Mouse (Mus musculus): ENCODE results near the gene Fam3c. TPM values are rescaled to one million over a fixed set of nuclear protein-coding genes. Genes with fewer than 3 reads are reported as not detected.
A peak's percentile ranks its signal among the peaks of the same experiment; 100 is the strongest.

The Fam3c gene
- polyA plus RNA-seq, 1 experiment: 3.9 TPM

DNA sequence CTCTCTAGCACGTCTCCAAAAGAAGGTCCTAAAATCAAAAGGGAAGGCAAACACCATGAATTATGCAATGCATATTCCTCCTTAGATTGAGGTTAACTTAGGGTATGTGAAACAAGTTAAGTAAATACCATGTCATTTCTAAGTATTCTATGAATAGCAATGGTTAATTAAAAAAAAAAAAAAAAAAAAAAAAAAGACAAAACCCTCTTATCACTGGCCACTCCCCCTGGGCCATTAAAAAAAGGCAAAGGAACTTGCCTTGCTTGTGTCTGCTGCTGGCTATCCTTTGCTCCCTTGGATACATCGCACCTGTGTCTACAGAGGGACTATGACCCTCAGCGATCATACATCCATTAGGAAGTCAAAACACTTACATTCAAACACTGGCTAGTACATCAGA lies 12.8 kb downstream of the Fam3c start:
- H3K27ac ChIP-seq (ENCODE audit: control insufficient read depth, insufficient read depth, low read length): no peak overlapping the region
- no peak for TF ChIP-seq CTCF (IDR thresholded peaks at IDR 0.05; ENCODE audit: borderline replicate concordance, control insufficient read depth, extremely low read depth, insufficient read depth, low read length, poor library complexity)
- WGBS: 97% methylated on average over 3 of the region's 3 CpGs
- no peaks in the 10 kb centered on the region for H3K36me3 ChIP-seq (ENCODE audit: control insufficient read depth, insufficient read depth, low read length)
- H3K4me3 ChIP-seq (ENCODE audit: control insufficient read depth, insufficient read depth, low read length): no peak overlapping the region
- no peak for DNase-seq
- no peaks in the 10 kb centered on the region for H3K27me3 ChIP-seq (ENCODE audit: control insufficient read depth, insufficient read depth, low read length)
- peaks cover 9% of the 10 kb centered on the region for H3K4me1 ChIP-seq (replicated peaks; ENCODE audit: control insufficient read depth, insufficient read depth, low read length)

DNA sequence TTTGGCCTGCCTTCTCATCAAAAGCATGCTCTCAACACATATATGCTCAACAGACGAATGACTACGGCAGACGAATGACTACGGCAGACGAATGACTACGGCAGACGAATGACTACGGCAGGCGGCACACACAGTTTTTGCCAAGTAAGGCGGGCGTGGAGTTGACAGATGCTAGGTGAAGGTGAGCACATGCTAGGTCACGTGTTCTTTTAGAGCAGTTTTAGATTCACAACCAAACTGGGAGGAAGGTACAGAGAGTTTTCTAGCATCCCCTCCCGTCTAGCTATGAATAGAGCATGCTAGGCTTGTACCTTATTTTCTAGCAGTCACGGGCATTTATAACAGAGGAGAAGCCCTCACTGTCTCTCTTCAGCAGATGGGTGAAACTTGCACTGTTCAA lies 15.3 kb downstream of the Fam3c start:
- Histone ChIP-seq H3K27ac (ENCODE audit: control insufficient read depth, insufficient read depth, low read length) (no peak overlapping the region), H3K4me1 (replicated peaks; ENCODE audit: control insufficient read depth, insufficient read depth, low read length) (no peaks in the 10 kb centered on the region; the same call in 1 of the 2 replicates), H3K4me3 (ENCODE audit: control insufficient read depth, insufficient read depth, low read length) (no peak overlapping the region), H3K27me3 (ENCODE audit: control insufficient read depth, insufficient read depth, low read length) (no peaks in the 10 kb centered on the region), H3K36me3 (ENCODE audit: control insufficient read depth, insufficient read depth, low read length) (0 out of 2 replicates have a peak, but pooled peaks cover 3% of the 10 kb centered on the region)
- 98% methylated on average over 14 of the region's 14 CpGs for WGBS
- DNase-seq: no peak
- no peak for TF ChIP-seq POLR2A (IDR thresholded peaks at IDR 0.05; ENCODE audit: control insufficient read depth, extremely low read depth, insufficient read depth, low read length, poor library complexity)
- TF ChIP-seq CTCF (IDR thresholded peaks at IDR 0.05; ENCODE audit: borderline replicate concordance, control insufficient read depth, extremely low read depth, insufficient read depth, low read length, poor library complexity): no peak

DNA sequence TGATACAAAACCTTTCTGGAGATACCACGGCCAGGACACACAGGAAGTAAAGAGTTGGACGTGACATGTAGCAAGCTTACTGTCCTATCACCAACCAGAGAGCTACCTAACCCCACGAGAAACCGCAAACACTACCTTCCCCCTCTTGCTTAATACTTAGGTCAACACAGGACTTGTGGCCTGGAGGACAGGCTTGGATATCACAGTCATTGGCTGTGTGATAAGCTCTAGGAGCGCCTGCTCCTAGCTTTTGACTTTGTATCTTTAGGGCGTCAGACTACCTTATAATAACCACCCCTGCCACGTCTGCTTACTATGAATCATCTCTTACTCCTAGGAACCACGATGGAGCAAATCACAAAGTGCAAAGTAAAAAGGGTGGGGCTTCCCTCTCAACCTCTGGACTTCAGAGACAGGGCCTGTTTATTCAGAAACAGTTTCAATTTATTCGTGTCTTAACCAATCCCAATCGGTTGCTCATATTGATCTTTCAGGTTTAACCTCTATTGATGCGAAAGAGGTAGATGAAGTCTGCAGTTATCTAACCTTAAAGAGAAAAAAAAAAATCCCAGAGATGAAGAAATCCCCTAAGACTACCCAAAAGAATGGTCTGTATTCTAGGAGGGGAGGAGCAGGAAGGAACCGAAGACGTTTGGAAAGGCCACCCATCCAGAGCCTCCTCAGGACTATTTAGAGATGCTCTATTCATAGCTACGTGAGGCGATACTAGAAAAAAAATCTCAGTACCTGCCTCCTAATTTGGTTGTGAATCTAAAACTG lies 16.1 kb downstream of the Fam3c start:
- TF ChIP-seq CTCF (IDR thresholded peaks at IDR 0.05; ENCODE audit: borderline replicate concordance, control insufficient read depth, extremely low read depth, insufficient read depth, low read length, poor library complexity) (no peak), POLR2A (IDR thresholded peaks at IDR 0.05; ENCODE audit: control insufficient read depth, extremely low read depth, insufficient read depth, low read length, poor library complexity) (no peak)
- Histone ChIP-seq H3K27ac (ENCODE audit: control insufficient read depth, insufficient read depth, low read length) (no peak overlapping the region), H3K4me3 (ENCODE audit: control insufficient read depth, insufficient read depth, low read length) (no peak overlapping the region), H3K27me3 (ENCODE audit: control insufficient read depth, insufficient read depth, low read length) (no peaks in the 10 kb centered on the region), H3K36me3 (ENCODE audit: control insufficient read depth, insufficient read depth, low read length) (0 out of 2 replicates have a peak, but pooled peaks cover 3% of the 10 kb centered on the region), H3K4me1 (replicated peaks; ENCODE audit: control insufficient read depth, insufficient read depth, low read length) (no peaks in the 10 kb centered on the region; the same call in 1 of the 2 replicates)
- no peak for DNase-seq
- WGBS: 94% methylated on average over 15 of the region's 15 CpGs

DNA sequence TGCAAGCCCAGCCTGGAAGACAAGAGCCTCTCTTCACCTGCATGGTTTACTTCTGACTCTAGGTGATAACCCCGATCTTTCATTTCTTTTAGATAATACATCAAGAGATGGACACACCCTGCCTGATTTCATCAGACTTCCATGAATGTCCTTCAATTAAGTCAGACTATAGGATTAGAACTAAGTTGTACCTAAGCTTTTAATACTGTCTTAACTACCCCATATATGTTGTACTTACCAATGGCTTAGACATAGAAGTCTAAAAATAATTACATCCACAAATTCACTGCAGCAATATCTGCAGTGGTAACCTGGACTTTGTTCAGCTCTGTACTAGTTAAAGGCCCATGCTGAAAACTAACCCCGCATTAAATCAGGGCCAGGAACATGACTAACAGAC lies 23.5 kb downstream of the Fam3c start:
- 98% methylated on average over 2 of the region's 2 CpGs for WGBS

DNA sequence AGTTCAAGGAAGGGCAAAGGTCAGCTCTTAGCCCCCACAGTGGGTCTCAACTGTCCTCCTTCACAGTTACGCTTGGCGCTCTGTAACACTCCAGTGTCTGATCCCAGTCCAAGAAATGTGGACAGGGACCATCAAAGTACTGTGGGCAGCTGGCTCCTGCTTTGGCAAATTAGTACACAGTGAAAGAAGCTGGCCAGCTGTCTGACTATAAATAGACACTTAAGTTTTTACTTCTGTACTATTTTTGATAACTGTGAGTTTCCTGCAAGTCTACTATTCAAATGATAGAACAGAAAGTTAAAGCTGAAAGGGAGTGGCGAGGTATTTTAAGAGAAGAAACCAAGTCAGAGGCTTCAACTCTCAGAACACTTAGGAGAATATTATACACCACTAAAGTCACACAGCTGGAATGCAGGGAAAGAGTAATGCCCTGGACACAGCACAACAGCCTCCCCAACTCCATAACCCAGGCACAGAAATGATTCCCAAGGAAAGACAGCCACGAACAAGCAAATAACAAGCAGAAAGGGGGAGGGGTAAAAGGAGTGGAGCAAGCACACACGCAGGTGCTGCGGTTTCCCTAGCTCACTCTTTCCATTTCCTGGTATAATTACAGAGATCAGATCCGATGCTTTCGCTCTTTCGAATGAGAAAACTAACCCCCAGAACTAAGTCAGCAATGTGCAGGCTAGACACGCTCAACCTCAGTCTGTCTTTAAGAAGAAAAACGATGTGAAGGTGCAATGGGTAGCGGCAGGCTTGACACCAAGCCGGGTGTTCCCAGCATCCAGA lies 25.7 kb downstream of the Fam3c start:
- peaks cover 16% of the 10 kb centered on the region for H3K36me3 ChIP-seq (ENCODE audit: control insufficient read depth, insufficient read depth, low read length)
- H3K27me3 ChIP-seq (ENCODE audit: control insufficient read depth, insufficient read depth, low read length): no peaks in the 10 kb centered on the region
- 75% methylated on average over 13 of the region's 13 CpGs for WGBS
- peak; percentile 28 for DNase-seq
- no peak overlapping the region for H3K4me3 ChIP-seq (ENCODE audit: control insufficient read depth, insufficient read depth, low read length)
- H3K4me1 ChIP-seq (replicated peaks; ENCODE audit: control insufficient read depth, insufficient read depth, low read length): peaks cover 14% of the 10 kb centered on the region
- TF ChIP-seq CTCF (IDR thresholded peaks at IDR 0.05; ENCODE audit: borderline replicate concordance, control insufficient read depth, extremely low read depth, insufficient read depth, low read length, poor library complexity) (no peak), POLR2A (IDR thresholded peaks at IDR 0.05; ENCODE audit: control insufficient read depth, extremely low read depth, insufficient read depth, low read length, poor library complexity) (no peak)
- peak overlapping the region; percentile 96 for H3K27ac ChIP-seq (ENCODE audit: control insufficient read depth, insufficient read depth, low read length)

More for the DNA sequence above, 23.5 kb downstream of the Fam3c start:
- H3K27me3 ChIP-seq (ENCODE audit: control insufficient read depth, insufficient read depth, low read length): no peaks in the 10 kb centered on the region
- TF ChIP-seq POLR2A (IDR thresholded peaks at IDR 0.05; ENCODE audit: control insufficient read depth, extremely low read depth, insufficient read depth, low read length, poor library complexity) (no peak), CTCF (IDR thresholded peaks at IDR 0.05; ENCODE audit: borderline replicate concordance, control insufficient read depth, extremely low read depth, insufficient read depth, low read length, poor library complexity) (no peak)
- H3K4me1 ChIP-seq (replicated peaks; ENCODE audit: control insufficient read depth, insufficient read depth, low read length): peaks cover 14% of the 10 kb centered on the region
- H3K4me3 ChIP-seq (ENCODE audit: control insufficient read depth, insufficient read depth, low read length): no peak overlapping the region
- H3K36me3 ChIP-seq (ENCODE audit: control insufficient read depth, insufficient read depth, low read length): peaks cover 9% of the 10 kb centered on the region; the same call in 1 of the 2 replicates
- DNase-seq: no peak
- H3K27ac ChIP-seq (ENCODE audit: control insufficient read depth, insufficient read depth, low read length): no peak overlapping the region

DNA sequence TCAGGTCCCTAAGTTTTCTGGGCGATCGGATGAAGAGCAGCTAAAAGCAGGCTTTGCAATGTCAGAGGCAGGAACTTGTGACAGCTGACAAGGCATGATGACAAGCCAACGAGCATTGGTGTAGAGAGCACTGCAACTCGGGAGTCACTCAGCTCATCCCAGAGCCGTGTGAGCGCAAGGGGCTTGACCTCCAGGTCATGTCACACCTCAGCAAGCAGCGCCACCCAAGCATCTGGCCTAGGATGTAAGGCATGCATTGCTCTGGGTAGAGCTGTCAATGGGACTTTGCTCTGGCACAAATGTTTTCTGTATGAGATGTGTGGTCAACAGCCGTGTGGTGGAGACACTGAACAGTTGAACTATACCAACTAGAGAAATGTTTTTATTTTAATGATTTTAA lies 28.1 kb downstream of the Fam3c start:
- peaks cover 16% of the 10 kb centered on the region for H3K36me3 ChIP-seq (ENCODE audit: control insufficient read depth, insufficient read depth, low read length)
- 95% methylated on average over 8 of the region's 8 CpGs for WGBS
- peaks cover 14% of the 10 kb centered on the region for H3K4me1 ChIP-seq (replicated peaks; ENCODE audit: control insufficient read depth, insufficient read depth, low read length)
- TF ChIP-seq POLR2A (IDR thresholded peaks at IDR 0.05; ENCODE audit: control insufficient read depth, extremely low read depth, insufficient read depth, low read length, poor library complexity): no peak
- TF ChIP-seq CTCF (IDR thresholded peaks at IDR 0.05; ENCODE audit: borderline replicate concordance, control insufficient read depth, extremely low read depth, insufficient read depth, low read length, poor library complexity): no peak
- no peak overlapping the region for H3K4me3 ChIP-seq (ENCODE audit: control insufficient read depth, insufficient read depth, low read length)
- DNase-seq: no peak
- no peaks in the 10 kb centered on the region for H3K27me3 ChIP-seq (ENCODE audit: control insufficient read depth, insufficient read depth, low read length)
- H3K27ac ChIP-seq (ENCODE audit: control insufficient read depth, insufficient read depth, low read length): no peak overlapping the region
